Mouse (Mus musculus): ENCODE data around the gene Chrng. TPM values are rescaled to one million over a fixed set of nuclear protein-coding genes. Genes with fewer than 3 reads are reported as not detected.
A peak's percentile ranks its signal among the peaks of the same experiment; 100 is the strongest.

The Chrng gene
- polyA plus RNA-seq, 1 experiment from 2014 or later = 5.7 TPM

- 0 out of 2 replicates have a peak overlapping the region, but pooled peaks have one; percentile 11 for H3K9ac ChIP-seq (ENCODE audit: low read length)
- H3K27me3 ChIP-seq (ENCODE audit: control insufficient read depth, insufficient read depth, low read length) = peaks cover 16% of the 10 kb centered on the region; the same call in 1 of the 2 replicates
- H3K36me3 ChIP-seq (ENCODE audit: control insufficient read depth, insufficient read depth, low read length) = no peaks in the 10 kb centered on the region
- peaks cover 11% of the 10 kb centered on the region for H3K4me1 ChIP-seq (ENCODE audit: control insufficient read depth, insufficient read depth, low read length)
- no peak for ATAC-seq (ENCODE audit: insufficient read depth, low FRiP score)
- no peak overlapping the region for H3K4me3 ChIP-seq (replicated peaks; ENCODE audit: low read length)
- no peak overlapping the region for H3K27ac ChIP-seq (ENCODE audit: low read length)
- WGBS = 27% methylated on average over 28 of the region's 28 CpGs
- H3K9me3 ChIP-seq (replicated peaks; ENCODE audit: control insufficient read depth, low read length) = no peaks in the 10 kb centered on the region
- H3K4me2 ChIP-seq (ENCODE audit: low read depth, low read length) = no peak overlapping the region
These were observed 30.2 kb upstream of the Chrng start for GRCm38 (mm10) chr1:87174006-87174955.

GRCm38 (mm10) chr1:87175852-87176292 lies 28.6 kb upstream of the Chrng start:
- 10% methylated on average over 11 of the region's 11 CpGs for WGBS
- no peak overlapping the region for H3K27ac ChIP-seq (ENCODE audit: low read length)
- H3K27me3 ChIP-seq (ENCODE audit: control insufficient read depth, insufficient read depth, low read length) = 0 out of 2 replicates have a peak, but pooled peaks cover 6% of the 10 kb centered on the region
- H3K9me3 ChIP-seq (replicated peaks; ENCODE audit: control insufficient read depth, low read length) = no peaks in the 10 kb centered on the region
- H3K36me3 ChIP-seq (ENCODE audit: control insufficient read depth, insufficient read depth, low read length) = no peaks in the 10 kb centered on the region
- ATAC-seq (ENCODE audit: insufficient read depth, low FRiP score) = peak; percentile 83
- peaks cover 7% of the 10 kb centered on the region for H3K4me1 ChIP-seq (ENCODE audit: control insufficient read depth, insufficient read depth, low read length)
- no peak overlapping the region for H3K4me3 ChIP-seq (replicated peaks; ENCODE audit: low read length)
- no peak overlapping the region for H3K9ac ChIP-seq (ENCODE audit: low read length)
- no peak overlapping the region for H3K4me2 ChIP-seq (ENCODE audit: low read depth, low read length)

- no peaks in the 10 kb centered on the region for H3K9me3 ChIP-seq (replicated peaks; ENCODE audit: control insufficient read depth, low read length)
- 36% methylated on average over 5 of the region's 5 CpGs for WGBS
- no peak for ATAC-seq (ENCODE audit: insufficient read depth, low FRiP score)
These were observed 23.6 kb upstream of the Chrng start for GRCm38 (mm10) chr1:87180896-87181295.

GRCm38 (mm10) chr1:87183013-87183412 lies 21.4 kb upstream of the Chrng start, which contains the start of gene Prss56:
Prss56 (plus strand) TSS chr1:87183313.
- Histone ChIP-seq H3K4me2 (ENCODE audit: low read depth, low read length) (no peak within 1 kb of the TSS), H3K27me3 (ENCODE audit: control insufficient read depth, insufficient read depth, low read length) (peaks cover 41% of the 10 kb centered on the region), H3K4me1 (ENCODE audit: control insufficient read depth, insufficient read depth, low read length) (peaks cover 3% of the 10 kb centered on the region; the same call in 1 of the 2 replicates), H3K27ac (ENCODE audit: low read length) (no peak within 1 kb of the TSS), H3K4me3 (replicated peaks; ENCODE audit: low read length) (no peak within 1 kb of the TSS), H3K9ac (ENCODE audit: low read length) (no peak within 1 kb of the TSS), H3K36me3 (ENCODE audit: control insufficient read depth, insufficient read depth, low read length) (no peaks in the 10 kb centered on the region), H3K9me3 (replicated peaks; ENCODE audit: control insufficient read depth, low read length) (no peaks in the 10 kb centered on the region)
- WGBS = 48% methylated on average over 9 of the region's 9 CpGs
- ATAC-seq (ENCODE audit: insufficient read depth, low FRiP score) = no peak

More at GRCm38 (mm10) chr1:87180896-87181295, 23.6 kb upstream of the Chrng start:
- Histone ChIP-seq H3K27ac (ENCODE audit: low read length) (no peak overlapping the region), H3K36me3 (ENCODE audit: control insufficient read depth, insufficient read depth, low read length) (no peaks in the 10 kb centered on the region), H3K4me3 (replicated peaks; ENCODE audit: low read length) (no peak overlapping the region), H3K4me1 (ENCODE audit: control insufficient read depth, insufficient read depth, low read length) (peaks cover 7% of the 10 kb centered on the region), H3K9ac (ENCODE audit: low read length) (no peak overlapping the region), H3K27me3 (ENCODE audit: control insufficient read depth, insufficient read depth, low read length) (peaks cover 25% of the 10 kb centered on the region), H3K4me2 (ENCODE audit: low read depth, low read length) (no peak overlapping the region)

GRCm38 (mm10) chr1:87183998-87184750 lies 20.3 kb upstream of the Chrng start:
- WGBS = 31% methylated on average over 15 of the region's 15 CpGs
- no peaks in the 10 kb centered on the region for H3K36me3 ChIP-seq (ENCODE audit: control insufficient read depth, insufficient read depth, low read length)
- H3K27me3 ChIP-seq (ENCODE audit: control insufficient read depth, insufficient read depth, low read length) = peaks cover 42% of the 10 kb centered on the region
- H3K4me2 ChIP-seq (ENCODE audit: low read depth, low read length) = peak overlapping the region; percentile 10; the same call in 1 of the 2 replicates
- H3K4me3 ChIP-seq (replicated peaks; ENCODE audit: low read length) = no peak overlapping the region
- H3K27ac ChIP-seq (ENCODE audit: low read length) = no peak overlapping the region
- no peaks in the 10 kb centered on the region for H3K9me3 ChIP-seq (replicated peaks; ENCODE audit: control insufficient read depth, low read length)
- H3K9ac ChIP-seq (ENCODE audit: low read length) = no peak overlapping the region
- no peak for ATAC-seq (ENCODE audit: insufficient read depth, low FRiP score)
- H3K4me1 ChIP-seq (ENCODE audit: control insufficient read depth, insufficient read depth, low read length) = peaks cover 3% of the 10 kb centered on the region; the same call in 1 of the 2 replicates

- Histone ChIP-seq H3K9ac (ENCODE audit: low read length) (no peak overlapping the region), H3K4me2 (ENCODE audit: low read depth, low read length) (peak overlapping the region; percentile 10; the same call in 1 of the 2 replicates), H3K27me3 (ENCODE audit: control insufficient read depth, insufficient read depth, low read length) (peaks cover 42% of the 10 kb centered on the region), H3K27ac (ENCODE audit: low read length) (no peak overlapping the region), H3K4me3 (replicated peaks; ENCODE audit: low read length) (no peak overlapping the region), H3K36me3 (ENCODE audit: control insufficient read depth, insufficient read depth, low read length) (no peaks in the 10 kb centered on the region), H3K4me1 (ENCODE audit: control insufficient read depth, insufficient read depth, low read length) (peaks cover 3% of the 10 kb centered on the region; the same call in 1 of the 2 replicates), H3K9me3 (replicated peaks; ENCODE audit: control insufficient read depth, low read length) (no peaks in the 10 kb centered on the region)
- 16% methylated on average over 20 of the region's 20 CpGs for WGBS
- ATAC-seq (ENCODE audit: insufficient read depth, low FRiP score) = no peak
These were observed 19.7 kb upstream of the Chrng start for GRCm38 (mm10) chr1:87184751-87185139.

- H3K9me3 ChIP-seq (replicated peaks; ENCODE audit: control insufficient read depth, low read length) = no peaks in the 10 kb centered on the region
- peaks cover 3% of the 10 kb centered on the region; the same call in 1 of the 2 replicates for H3K4me1 ChIP-seq (ENCODE audit: control insufficient read depth, insufficient read depth, low read length)
- no peak overlapping the region for H3K9ac ChIP-seq (ENCODE audit: low read length)
- no peak for ATAC-seq (ENCODE audit: insufficient read depth, low FRiP score)
- no peak overlapping the region for H3K4me2 ChIP-seq (ENCODE audit: low read depth, low read length)
- no peak overlapping the region for H3K27ac ChIP-seq (ENCODE audit: low read length)
- H3K4me3 ChIP-seq (replicated peaks; ENCODE audit: low read length) = no peak overlapping the region
- H3K27me3 ChIP-seq (ENCODE audit: control insufficient read depth, insufficient read depth, low read length) = peaks cover 42% of the 10 kb centered on the region
- 17% methylated on average over 13 of the region's 13 CpGs for WGBS
- H3K36me3 ChIP-seq (ENCODE audit: control insufficient read depth, insufficient read depth, low read length) = no peaks in the 10 kb centered on the region
These were observed 18.9 kb upstream of the Chrng start for GRCm38 (mm10) chr1:87185526-87185925.

- 3% methylated on average over 54 of the region's 54 CpGs for WGBS
- 0 out of 2 replicates have a peak, but pooled peaks have one; percentile 18 for ATAC-seq (ENCODE audit: insufficient read depth, low FRiP score)
- Histone ChIP-seq H3K9me3 (replicated peaks; ENCODE audit: control insufficient read depth, low read length) (no peaks in the 10 kb centered on the region), H3K27ac (ENCODE audit: low read length) (no peak overlapping the region), H3K4me3 (replicated peaks; ENCODE audit: low read length) (peak overlapping the region; percentile 60), H3K27me3 (ENCODE audit: control insufficient read depth, insufficient read depth, low read length) (peaks cover 42% of the 10 kb centered on the region), H3K4me1 (ENCODE audit: control insufficient read depth, insufficient read depth, low read length) (peaks cover 3% of the 10 kb centered on the region; the same call in 1 of the 2 replicates), H3K4me2 (ENCODE audit: low read depth, low read length) (peak overlapping the region; percentile 98), H3K9ac (ENCODE audit: low read length) (peak overlapping the region; percentile 72), H3K36me3 (ENCODE audit: control insufficient read depth, insufficient read depth, low read length) (no peaks in the 10 kb centered on the region)
These were observed 18.0 kb upstream of the Chrng start for GRCm38 (mm10) chr1:87186261-87187036.
